Mouse (Mus musculus): ENCODE measurements at regions not wholly inside any gene's neighbourhood (a gene's known extent, or its start where the extent isn't known, plus 50 kb on each side); places are given as distances from the start of the nearest gene placed in this dataset.

- H3K4me1 ChIP-seq (replicated peaks): peaks cover 12% of the 10 kb centered on the region
- H3K4me3 ChIP-seq: no peak overlapping the region
- H3K27ac ChIP-seq: no peak overlapping the region
- no peaks in the 10 kb centered on the region; the same call in 1 of the 2 replicates for H3K9me3 ChIP-seq (replicated peaks)
- no peaks in the 10 kb centered on the region for H3K36me3 ChIP-seq
- ATAC-seq (replicated peaks; ENCODE audit: insufficient number of reproducible peaks, insufficient read depth, low FRiP score, low read depth): no peak
- H3K9ac ChIP-seq: no peak overlapping the region
- no peak overlapping the region for H3K4me2 ChIP-seq
- 47% methylated on average over 5 of the region's 5 CpGs for WGBS
- no peaks in the 10 kb centered on the region for H3K27me3 ChIP-seq
These were observed 1162.9 kb downstream of the 4930447A16Rik start for GRCm38 (mm10) chr15:38588268-38588667.

- no peak overlapping the region for H3K9ac ChIP-seq
- no peaks in the 10 kb centered on the region; the same call in 1 of the 2 replicates for H3K9me3 ChIP-seq (replicated peaks)
- WGBS: 42% methylated on average over 2 of the region's 2 CpGs
- H3K36me3 ChIP-seq: no peaks in the 10 kb centered on the region
- no peak overlapping the region for H3K27ac ChIP-seq
- H3K4me2 ChIP-seq: no peak overlapping the region
- no peak for ATAC-seq (replicated peaks; ENCODE audit: insufficient number of reproducible peaks, insufficient read depth, low FRiP score, low read depth)
- no peaks in the 10 kb centered on the region for H3K27me3 ChIP-seq
- H3K4me1 ChIP-seq (replicated peaks): peaks cover 13% of the 10 kb centered on the region
- H3K4me3 ChIP-seq: no peak overlapping the region
These were observed 1163.7 kb downstream of the 4930447A16Rik start for GRCm38 (mm10) chr15:38589010-38589409.

GRCm38 (mm10) chr15:38589675-38590074, 1164.3 kb downstream of the 4930447A16Rik start:
- 88% methylated on average over 5 of the region's 5 CpGs for WGBS
- H3K4me3 ChIP-seq: no peak overlapping the region
- no peak overlapping the region for H3K4me2 ChIP-seq
- H3K27ac ChIP-seq: no peak overlapping the region
- H3K4me1 ChIP-seq (replicated peaks): peaks cover 20% of the 10 kb centered on the region
- H3K36me3 ChIP-seq: no peaks in the 10 kb centered on the region
- H3K27me3 ChIP-seq: no peaks in the 10 kb centered on the region
- no peak overlapping the region for H3K9ac ChIP-seq
- no peak for ATAC-seq (replicated peaks; ENCODE audit: insufficient number of reproducible peaks, insufficient read depth, low FRiP score, low read depth)
- H3K9me3 ChIP-seq (replicated peaks): no peaks in the 10 kb centered on the region; the same call in 1 of the 2 replicates

- Histone ChIP-seq H3K36me3 (no peaks in the 10 kb centered on the region), H3K27ac (peak overlapping the region; percentile 80), H3K4me3 (no peak overlapping the region), H3K27me3 (no peaks in the 10 kb centered on the region), H3K4me2 (peak overlapping the region; percentile 29), H3K9me3 (replicated peaks) (no peaks in the 10 kb centered on the region; the same call in 1 of the 2 replicates), H3K4me1 (replicated peaks) (peaks cover 44% of the 10 kb centered on the region), H3K9ac (no peak overlapping the region)
- peak; percentile 77 for ATAC-seq (replicated peaks; ENCODE audit: insufficient number of reproducible peaks, insufficient read depth, low FRiP score, low read depth)
- 33% methylated on average over 11 of the region's 11 CpGs for WGBS
These were observed 1168.7 kb downstream of the 4930447A16Rik start for GRCm38 (mm10) chr15:38594095-38594494.

GRCm38 (mm10) chr15:38594747-38595146, 1169.4 kb downstream of the 4930447A16Rik start:
- ATAC-seq (replicated peaks; ENCODE audit: insufficient number of reproducible peaks, insufficient read depth, low FRiP score, low read depth): no peak
- H3K4me3 ChIP-seq: no peak overlapping the region
- H3K9ac ChIP-seq: no peak overlapping the region
- H3K9me3 ChIP-seq (replicated peaks): no peaks in the 10 kb centered on the region; the same call in 1 of the 2 replicates
- H3K27ac ChIP-seq: peak overlapping the region; percentile 80
- peaks cover 48% of the 10 kb centered on the region for H3K4me1 ChIP-seq (replicated peaks)
- WGBS: 91% methylated on average over 2 of the region's 2 CpGs
- no peaks in the 10 kb centered on the region for H3K27me3 ChIP-seq
- H3K4me2 ChIP-seq: no peak overlapping the region
- no peaks in the 10 kb centered on the region for H3K36me3 ChIP-seq

- 29% methylated on average over 4 of the region's 4 CpGs for WGBS
- peaks cover 48% of the 10 kb centered on the region for H3K4me1 ChIP-seq (replicated peaks)
- H3K4me2 ChIP-seq: no peak overlapping the region
- no peaks in the 10 kb centered on the region for H3K36me3 ChIP-seq
- H3K4me3 ChIP-seq: no peak overlapping the region
- no peaks in the 10 kb centered on the region for H3K27me3 ChIP-seq
- no peak overlapping the region for H3K9ac ChIP-seq
- no peak for ATAC-seq (replicated peaks; ENCODE audit: insufficient number of reproducible peaks, insufficient read depth, low FRiP score, low read depth)
- H3K9me3 ChIP-seq (replicated peaks): no peaks in the 10 kb centered on the region
- H3K27ac ChIP-seq: peak overlapping the region; percentile 90
These were observed 1170.5 kb downstream of the 4930447A16Rik start for GRCm38 (mm10) chr15:38595820-38596219.

- peaks cover 59% of the 10 kb centered on the region for H3K4me1 ChIP-seq (replicated peaks)
- H3K4me2 ChIP-seq: peak overlapping the region; percentile 6; the same call in 1 of the 2 replicates
- 23% methylated on average over 3 of the region's 3 CpGs for WGBS
- H3K4me3 ChIP-seq: no peak overlapping the region
- no peaks in the 10 kb centered on the region for H3K9me3 ChIP-seq (replicated peaks)
- H3K9ac ChIP-seq: no peak overlapping the region
- peak overlapping the region; percentile 90 for H3K27ac ChIP-seq
- no peaks in the 10 kb centered on the region for H3K36me3 ChIP-seq
- H3K27me3 ChIP-seq: no peaks in the 10 kb centered on the region
- peak; percentile 61 for ATAC-seq (replicated peaks; ENCODE audit: insufficient number of reproducible peaks, insufficient read depth, low FRiP score, low read depth)
These were observed 1172.1 kb downstream of the 4930447A16Rik start for GRCm38 (mm10) chr15:38597458-38597857.

GRCm38 (mm10) chr15:38601436-38601835, 1176.1 kb downstream of the 4930447A16Rik start:
- no peak overlapping the region for H3K4me3 ChIP-seq
- H3K9ac ChIP-seq: no peak overlapping the region
- no peak for ATAC-seq (replicated peaks; ENCODE audit: insufficient number of reproducible peaks, insufficient read depth, low FRiP score, low read depth)
- peak overlapping the region; percentile 78 for H3K27ac ChIP-seq
- no peak overlapping the region for H3K4me2 ChIP-seq
- no peaks in the 10 kb centered on the region for H3K36me3 ChIP-seq
- no peaks in the 10 kb centered on the region for H3K9me3 ChIP-seq (replicated peaks)
- 78% methylated on average over 7 of the region's 7 CpGs for WGBS
- H3K27me3 ChIP-seq: no peaks in the 10 kb centered on the region
- H3K4me1 ChIP-seq (replicated peaks): peaks cover 46% of the 10 kb centered on the region

GRCm38 (mm10) chr15:38602187-38602870, 1177.0 kb downstream of the 4930447A16Rik start:
- H3K4me2 ChIP-seq: peak overlapping the region; percentile 29; the same call in 1 of the 2 replicates
- H3K9ac ChIP-seq: no peak overlapping the region
- H3K4me1 ChIP-seq (replicated peaks): peaks cover 37% of the 10 kb centered on the region
- peak overlapping the region; percentile 78 for H3K27ac ChIP-seq
- no peak overlapping the region for H3K4me3 ChIP-seq
- no peaks in the 10 kb centered on the region for H3K27me3 ChIP-seq
- H3K36me3 ChIP-seq: no peaks in the 10 kb centered on the region
- 33% methylated on average over 12 of the region's 12 CpGs for WGBS
- ATAC-seq (replicated peaks; ENCODE audit: insufficient number of reproducible peaks, insufficient read depth, low FRiP score, low read depth): 0 out of 2 replicates have a peak, but pooled peaks have one; percentile 56
- H3K9me3 ChIP-seq (replicated peaks): no peaks in the 10 kb centered on the region

- no peak for ATAC-seq (replicated peaks; ENCODE audit: insufficient number of reproducible peaks, insufficient read depth, low FRiP score, low read depth)
- no peaks in the 10 kb centered on the region for H3K36me3 ChIP-seq
- H3K9ac ChIP-seq: no peak overlapping the region
- H3K4me3 ChIP-seq: no peak overlapping the region
- no peaks in the 10 kb centered on the region for H3K9me3 ChIP-seq (replicated peaks)
- H3K4me1 ChIP-seq (replicated peaks): peaks cover 22% of the 10 kb centered on the region
- 89% methylated on average over 5 of the region's 5 CpGs for WGBS
- H3K27me3 ChIP-seq: no peaks in the 10 kb centered on the region
- H3K4me2 ChIP-seq: no peak overlapping the region
- no peak overlapping the region for H3K27ac ChIP-seq
These were observed 1178.6 kb downstream of the 4930447A16Rik start for GRCm38 (mm10) chr15:38603918-38604317.

GRCm38 (mm10) chr15:38607368-38607767, 1182.0 kb downstream of the 4930447A16Rik start:
- H3K9me3 ChIP-seq (replicated peaks): no peaks in the 10 kb centered on the region
- no peaks in the 10 kb centered on the region for H3K27me3 ChIP-seq
- no peak overlapping the region for H3K27ac ChIP-seq
- H3K36me3 ChIP-seq: no peaks in the 10 kb centered on the region
- no peak overlapping the region for H3K9ac ChIP-seq
- no peak overlapping the region for H3K4me2 ChIP-seq
- H3K4me3 ChIP-seq: no peak overlapping the region
- peaks cover 6% of the 10 kb centered on the region for H3K4me1 ChIP-seq (replicated peaks)
- no peak for ATAC-seq (replicated peaks; ENCODE audit: insufficient number of reproducible peaks, insufficient read depth, low FRiP score, low read depth)
- 27% methylated on average over 2 of the region's 2 CpGs for WGBS

Measured in heart, embryonic 15.5 days (tissue).